Mouse (Mus musculus): ENCODE results near the gene 1700019N19Rik. TPM values are rescaled to one million over a fixed set of nuclear protein-coding genes. Genes with fewer than 3 reads are reported as not detected.
A peak's percentile ranks its signal among the peaks of the same experiment; 100 is the strongest.

The 1700019N19Rik gene
- polyA plus RNA-seq, 1 experiment from 2014 or later = 0.23 TPM

- H3K4me1 ChIP-seq (replicated peaks; ENCODE audit: control insufficient read depth, insufficient read depth, low read length) = no peaks in the 10 kb centered on the region
- H3K27me3 ChIP-seq (replicated peaks; ENCODE audit: control insufficient read depth, insufficient read depth, low read length) = no peaks in the 10 kb centered on the region
- no peak overlapping the region for H3K27ac ChIP-seq (ENCODE audit: low read depth, low read length)
- no peak overlapping the region for H3K9ac ChIP-seq (ENCODE audit: low read depth, low read length)
- DNase-seq (ENCODE audit: low spot score) (no peak), ATAC-seq (replicated peaks; ENCODE audit: low FRiP score) (no peak)
- H3K9me3 ChIP-seq (ENCODE audit: control insufficient read depth, low read length) = no peaks in the 10 kb centered on the region
- WGBS = 74% methylated on average over 17 of the region's 17 CpGs
- no peaks in the 10 kb centered on the region for H3K36me3 ChIP-seq (ENCODE audit: control insufficient read depth, insufficient read depth, low read length)
- H3K4me2 ChIP-seq = no peak overlapping the region
- H3K4me3 ChIP-seq (ENCODE audit: low read depth, low read length) = no peak overlapping the region
Measured at GRCm38 (mm10) chr19:58816453-58817041, 22.3 kb upstream of the 1700019N19Rik start.

GRCm38 (mm10) chr19:58815179-58815922, 21.1 kb upstream of the 1700019N19Rik start:
- H3K4me3 ChIP-seq (ENCODE audit: low read depth, low read length) = no peak overlapping the region
- H3K4me1 ChIP-seq (replicated peaks; ENCODE audit: control insufficient read depth, insufficient read depth, low read length) = no peaks in the 10 kb centered on the region
- DNase-seq (ENCODE audit: low spot score) (no peak), ATAC-seq (replicated peaks; ENCODE audit: low FRiP score) (no peak)
- no peak overlapping the region for H3K9ac ChIP-seq (ENCODE audit: low read depth, low read length)
- no peaks in the 10 kb centered on the region for H3K27me3 ChIP-seq (replicated peaks; ENCODE audit: control insufficient read depth, insufficient read depth, low read length)
- H3K27ac ChIP-seq (ENCODE audit: low read depth, low read length) = no peak overlapping the region
- H3K36me3 ChIP-seq (ENCODE audit: control insufficient read depth, insufficient read depth, low read length) = no peaks in the 10 kb centered on the region
- H3K4me2 ChIP-seq = no peak overlapping the region
- 86% methylated on average over 13 of the region's 13 CpGs for WGBS
- no peaks in the 10 kb centered on the region for H3K9me3 ChIP-seq (ENCODE audit: control insufficient read depth, low read length)

- DNase-seq (ENCODE audit: low spot score) = no peak
- Histone ChIP-seq H3K4me2 (no peak overlapping the region), H3K9ac (ENCODE audit: low read depth, low read length) (no peak overlapping the region), H3K36me3 (ENCODE audit: control insufficient read depth, insufficient read depth, low read length) (no peaks in the 10 kb centered on the region), H3K4me3 (ENCODE audit: low read depth, low read length) (no peak overlapping the region), H3K27ac (ENCODE audit: low read depth, low read length) (no peak overlapping the region), H3K9me3 (ENCODE audit: control insufficient read depth, low read length) (no peaks in the 10 kb centered on the region), H3K4me1 (replicated peaks; ENCODE audit: control insufficient read depth, insufficient read depth, low read length) (no peaks in the 10 kb centered on the region), H3K27me3 (replicated peaks; ENCODE audit: control insufficient read depth, insufficient read depth, low read length) (no peaks in the 10 kb centered on the region)
- no peak for ATAC-seq (replicated peaks; ENCODE audit: low FRiP score)
- 76% methylated on average over 5 of the region's 5 CpGs for WGBS
Measured at GRCm38 (mm10) chr19:58810536-58810935, 16.3 kb upstream of the 1700019N19Rik start.

GRCm38 (mm10) chr19:58808864-58809263, 14.6 kb upstream of the 1700019N19Rik start:
- ATAC-seq (replicated peaks; ENCODE audit: low FRiP score) = no peak
- H3K4me1 ChIP-seq (replicated peaks; ENCODE audit: control insufficient read depth, insufficient read depth, low read length) = no peaks in the 10 kb centered on the region
- no peak overlapping the region for H3K4me3 ChIP-seq (ENCODE audit: low read depth, low read length)
- no peaks in the 10 kb centered on the region for H3K27me3 ChIP-seq (replicated peaks; ENCODE audit: control insufficient read depth, insufficient read depth, low read length)
- WGBS = 76% methylated on average over 6 of the region's 6 CpGs
- H3K36me3 ChIP-seq (ENCODE audit: control insufficient read depth, insufficient read depth, low read length) = no peaks in the 10 kb centered on the region
- DNase-seq (ENCODE audit: low spot score) = no peak
- no peak overlapping the region for H3K27ac ChIP-seq (ENCODE audit: low read depth, low read length)
- no peak overlapping the region for H3K4me2 ChIP-seq
- no peak overlapping the region for H3K9ac ChIP-seq (ENCODE audit: low read depth, low read length)
- H3K9me3 ChIP-seq (ENCODE audit: control insufficient read depth, low read length) = no peaks in the 10 kb centered on the region

- H3K27me3 ChIP-seq (replicated peaks; ENCODE audit: control insufficient read depth, insufficient read depth, low read length) = no peaks in the 10 kb centered on the region
- no peaks in the 10 kb centered on the region for H3K36me3 ChIP-seq (ENCODE audit: control insufficient read depth, insufficient read depth, low read length)
- H3K9me3 ChIP-seq (ENCODE audit: control insufficient read depth, low read length) = no peaks in the 10 kb centered on the region
- no peak overlapping the region for H3K4me3 ChIP-seq (ENCODE audit: low read depth, low read length)
- 0 out of 2 replicates have a peak, but pooled peaks have one; percentile 62 for ATAC-seq (replicated peaks; ENCODE audit: low FRiP score)
- DNase-seq (ENCODE audit: low spot score) = no peak
- no peak overlapping the region for H3K9ac ChIP-seq (ENCODE audit: low read depth, low read length)
- no peaks in the 10 kb centered on the region for H3K4me1 ChIP-seq (replicated peaks; ENCODE audit: control insufficient read depth, insufficient read depth, low read length)
- no peak overlapping the region for H3K4me2 ChIP-seq
- no peak overlapping the region for H3K27ac ChIP-seq (ENCODE audit: low read depth, low read length)
- 5% methylated on average over 3 of the region's 3 CpGs for WGBS
Measured at GRCm38 (mm10) chr19:58806364-58806763, 12.1 kb upstream of the 1700019N19Rik start.

- 83% methylated on average over 9 of the region's 9 CpGs for WGBS
- no peak for ATAC-seq (replicated peaks; ENCODE audit: low FRiP score)
- Histone ChIP-seq H3K9ac (ENCODE audit: low read depth, low read length) (no peak overlapping the region), H3K4me2 (no peak overlapping the region), H3K4me3 (ENCODE audit: low read depth, low read length) (no peak overlapping the region), H3K9me3 (ENCODE audit: control insufficient read depth, low read length) (no peaks in the 10 kb centered on the region), H3K27ac (ENCODE audit: low read depth, low read length) (no peak overlapping the region), H3K4me1 (replicated peaks; ENCODE audit: control insufficient read depth, insufficient read depth, low read length) (no peaks in the 10 kb centered on the region), H3K27me3 (replicated peaks; ENCODE audit: control insufficient read depth, insufficient read depth, low read length) (no peaks in the 10 kb centered on the region), H3K36me3 (ENCODE audit: control insufficient read depth, insufficient read depth, low read length) (no peaks in the 10 kb centered on the region)
- no peak for DNase-seq (ENCODE audit: low spot score)
Measured at GRCm38 (mm10) chr19:58805191-58805779, 11.0 kb upstream of the 1700019N19Rik start.

- Histone ChIP-seq H3K27me3 (replicated peaks; ENCODE audit: control insufficient read depth, insufficient read depth, low read length) (no peaks in the 10 kb centered on the region), H3K4me2 (no peak overlapping the region), H3K36me3 (ENCODE audit: control insufficient read depth, insufficient read depth, low read length) (no peaks in the 10 kb centered on the region), H3K9ac (ENCODE audit: low read depth, low read length) (no peak overlapping the region), H3K4me3 (ENCODE audit: low read depth, low read length) (no peak overlapping the region), H3K4me1 (replicated peaks; ENCODE audit: control insufficient read depth, insufficient read depth, low read length) (no peaks in the 10 kb centered on the region), H3K27ac (ENCODE audit: low read depth, low read length) (no peak overlapping the region), H3K9me3 (ENCODE audit: control insufficient read depth, low read length) (no peaks in the 10 kb centered on the region)
- ATAC-seq (replicated peaks; ENCODE audit: low FRiP score) = no peak
- WGBS = 76% methylated on average over 12 of the region's 12 CpGs
- DNase-seq (ENCODE audit: low spot score) = no peak
Measured at GRCm38 (mm10) chr19:58795114-58795669, 931 bp upstream of the 1700019N19Rik start.

GRCm38 (mm10) chr19:58789194-58789593, 5.1 kb downstream of the 1700019N19Rik start:
- WGBS = 79% methylated on average over 11 of the region's 11 CpGs
- H3K9ac ChIP-seq (ENCODE audit: low read depth, low read length) = no peak overlapping the region
- H3K27ac ChIP-seq (ENCODE audit: low read depth, low read length) = no peak overlapping the region
- H3K4me3 ChIP-seq (ENCODE audit: low read depth, low read length) = no peak overlapping the region
- no peaks in the 10 kb centered on the region for H3K36me3 ChIP-seq (ENCODE audit: control insufficient read depth, insufficient read depth, low read length)
- DNase-seq (ENCODE audit: low spot score) = no peak
- no peaks in the 10 kb centered on the region for H3K9me3 ChIP-seq (ENCODE audit: control insufficient read depth, low read length)
- no peaks in the 10 kb centered on the region for H3K4me1 ChIP-seq (replicated peaks; ENCODE audit: control insufficient read depth, insufficient read depth, low read length)
- no peak for ATAC-seq (replicated peaks; ENCODE audit: low FRiP score)
- no peaks in the 10 kb centered on the region for H3K27me3 ChIP-seq (replicated peaks; ENCODE audit: control insufficient read depth, insufficient read depth, low read length)
- no peak overlapping the region for H3K4me2 ChIP-seq

Data from liver, embryonic 11.5 days (tissue).